Mouse (Mus musculus): ENCODE results near the gene Zmym4. TPM values are rescaled to one million over a fixed set of nuclear protein-coding genes. Genes with fewer than 3 reads are reported as not detected.
"Not testable (repeated sequence)": the region's sequence is repeated elsewhere in the genome, so short reads cannot be mapped to it uniquely, and the experiment has no call there.

The Zmym4 gene
- 6.7 TPM for polyA plus RNA-seq (2012; fragmentation: generic; extraction: Trizol)

- Histone ChIP-seq H3K4me2 (ENCODE audit: low read depth) (peak within 1 kb of the TSS; percentile 82), H3K4me3 (peak within 1 kb of the TSS; percentile 49), H3K27me3 (ENCODE audit: control insufficient read depth, insufficient read depth, insufficient read length) (no peaks in the 10 kb centered on the region)
Observed at GRCm38 (mm10) chr4:126967864-126968821, at the start of gene Zmym4. Gene Zmym4, minus strand, starts transcription at chr4:126968135.

GRCm38 (mm10) chr4:127016366-127016765 is 48.4 kb upstream of the Zmym4 start:
- no peaks in the 10 kb centered on the region for H3K36me3 ChIP-seq (ENCODE audit: control insufficient read depth, insufficient read depth)
- H3K4me2 ChIP-seq (ENCODE audit: low read depth) = no peak overlapping the region
- TF ChIP-seq MYOD1 (IDR thresholded peaks at IDR 0.05; ENCODE audit: control insufficient read depth in 1 of 3, insufficient read length in 2 of 3, low read depth in 2 of 3) (no peak), REST (IDR thresholded peaks at IDR 0.05; ENCODE audit: insufficient read depth, insufficient read length) (no peak), MYOG (IDR thresholded peaks at IDR 0.05; ENCODE audit: control insufficient read depth in 1 of 3, insufficient read depth in 1 of 3, insufficient read length in 2 of 3, low read depth in 2 of 3) (no peak)
- no peaks in the 10 kb centered on the region for H3K27me3 ChIP-seq (ENCODE audit: control insufficient read depth, insufficient read depth, insufficient read length)
- H3ac ChIP-seq (ENCODE audit: control insufficient read depth, insufficient read length) = no peak overlapping the region
- no peak overlapping the region for H3K4me3 ChIP-seq
- H3K79me2 ChIP-seq (ENCODE audit: control insufficient read depth, insufficient read depth) = no peaks in the 10 kb centered on the region

More at GRCm38 (mm10) chr4:126967864-126968821, at the start of gene Zmym4:
- Histone ChIP-seq H3K79me2 (ENCODE audit: control insufficient read depth, insufficient read depth) (peaks cover 41% of the 10 kb centered on the region), H3K36me3 (ENCODE audit: control insufficient read depth, insufficient read depth) (no peaks in the 10 kb centered on the region), H3ac (ENCODE audit: control insufficient read depth, insufficient read length) (peak within 1 kb of the TSS; percentile 97)
- TF ChIP-seq MYOD1 (IDR thresholded peaks at IDR 0.05; ENCODE audit: control insufficient read depth in 1 of 3, insufficient read length in 2 of 3, low read depth in 2 of 3) (peak; percentile 67 to 96 (median 93)), MYOG (IDR thresholded peaks at IDR 0.05; ENCODE audit: control insufficient read depth in 1 of 3, insufficient read depth in 1 of 3, insufficient read length in 2 of 3, low read depth in 2 of 3) (peak in 2 of 3 experiments; percentile 9 to 76), POLR2A (IDR thresholded peaks at IDR 0.05; ENCODE audit: insufficient read length, low read depth) (peak; percentile 32), E2F4 (IDR thresholded peaks at IDR 0.05; ENCODE audit: insufficient read depth) (no peak), MAX (IDR thresholded peaks at IDR 0.05; ENCODE audit: low read depth) (no peak), SRF (IDR thresholded peaks at IDR 0.05; ENCODE audit: control insufficient read depth, insufficient read length, low read depth) (peak; percentile 73), POLR2AphosphoS2 (IDR thresholded peaks at IDR 0.05; ENCODE audit: insufficient read length, low read depth) (no peak), TCF3 (IDR thresholded peaks at IDR 0.05; ENCODE audit: insufficient read length, low read depth) (peak; percentile 30)

GRCm38 (mm10) chr4:127015294-127015993 is 47.5 kb upstream of the Zmym4 start:
- not testable (repeated sequence) for H3K4me3 ChIP-seq; H3K4me2 ChIP-seq (ENCODE audit: low read depth); H3ac ChIP-seq (ENCODE audit: control insufficient read depth, insufficient read length); H3K27me3 ChIP-seq (ENCODE audit: control insufficient read depth, insufficient read depth, insufficient read length); H3K79me2 ChIP-seq (ENCODE audit: control insufficient read depth, insufficient read depth); H3K36me3 ChIP-seq (ENCODE audit: control insufficient read depth, insufficient read depth)

- no peaks in the 10 kb centered on the region for H3K36me3 ChIP-seq (ENCODE audit: control insufficient read depth, insufficient read depth)
- H3K27me3 ChIP-seq (ENCODE audit: control insufficient read depth, insufficient read depth, insufficient read length) = peaks cover 2% of the 10 kb centered on the region
- no peak for TF ChIP-seq MYOD1 (IDR thresholded peaks at IDR 0.05; ENCODE audit: control insufficient read depth in 1 of 3, insufficient read length in 2 of 3, low read depth in 2 of 3)
- TF ChIP-seq POLR2A (IDR thresholded peaks at IDR 0.05; ENCODE audit: insufficient read length, low read depth) = no peak
- no peak for TF ChIP-seq REST (IDR thresholded peaks at IDR 0.05; ENCODE audit: insufficient read depth, insufficient read length)
- no peak for TF ChIP-seq SRF (IDR thresholded peaks at IDR 0.05; ENCODE audit: control insufficient read depth, insufficient read length, low read depth)
- no peak for TF ChIP-seq E2F4 (IDR thresholded peaks at IDR 0.05; ENCODE audit: insufficient read depth)
- no peak for TF ChIP-seq TCF3 (IDR thresholded peaks at IDR 0.05; ENCODE audit: insufficient read length, low read depth)
- no peak for TF ChIP-seq TCF12 (IDR thresholded peaks at IDR 0.05; ENCODE audit: insufficient read depth, poor library complexity, severe bottlenecking)
- no peak for TF ChIP-seq USF1 (IDR thresholded peaks at IDR 0.05; ENCODE audit: low read depth)
- TF ChIP-seq POLR2AphosphoS2 (IDR thresholded peaks at IDR 0.05; ENCODE audit: insufficient read length, low read depth) = no peak
- TF ChIP-seq MYOG (IDR thresholded peaks at IDR 0.05; ENCODE audit: control insufficient read depth in 1 of 3, insufficient read depth in 1 of 3, insufficient read length in 2 of 3, low read depth in 2 of 3) = no peak
- no peak for TF ChIP-seq CEBPB (IDR thresholded peaks at IDR 0.05; ENCODE audit: insufficient read depth, poor library complexity, severe bottlenecking)
- no peak for TF ChIP-seq MAX (IDR thresholded peaks at IDR 0.05; ENCODE audit: low read depth)
Observed at GRCm38 (mm10) chr4:127005113-127005936, 37.4 kb upstream of the Zmym4 start.

More at GRCm38 (mm10) chr4:127005113-127005936, 37.4 kb upstream of the Zmym4 start:
- no peak overlapping the region for H3K4me2 ChIP-seq (ENCODE audit: low read depth)
- no peaks in the 10 kb centered on the region for H3K79me2 ChIP-seq (ENCODE audit: control insufficient read depth, insufficient read depth)
- no peak overlapping the region for H3K4me3 ChIP-seq
- no peak overlapping the region for H3ac ChIP-seq (ENCODE audit: control insufficient read depth, insufficient read length)

All from myocyte (in vitro differentiated cells).